Mouse (Mus musculus): Measurements from ENCODE around the gene Kbtbd12. TPM values are rescaled to one million over a fixed set of nuclear protein-coding genes. Genes with fewer than 3 reads are reported as not detected.

Gene Kbtbd12
- polyA plus RNA-seq, 1 experiment from 2014 or later: 1.0 TPM

- Histone ChIP-seq H3K4me1 (replicated peaks; ENCODE audit: control insufficient read depth, insufficient read depth, low read length) (peaks cover 8% of the 10 kb centered on the region; the same call in 1 of the 2 replicates), H3K27ac (ENCODE audit: low read length) (no peak overlapping the region), H3K4me3 (ENCODE audit: low read length) (no peak overlapping the region), H3K36me3 (ENCODE audit: control insufficient read depth, insufficient read depth, low read length) (peaks cover 49% of the 10 kb centered on the region), H3K4me2 (ENCODE audit: low read depth, low read length) (no peak overlapping the region), H3K9me3 (ENCODE audit: control insufficient read depth, low read length) (no peaks in the 10 kb centered on the region), H3K27me3 (ENCODE audit: control insufficient read depth, insufficient read depth, low read depth, low read length) (no peaks in the 10 kb centered on the region), H3K9ac (ENCODE audit: low read length) (no peak overlapping the region)
- no peak for ATAC-seq (ENCODE audit: low read depth)
- 67% methylated on average over 13 of the region's 13 CpGs for WGBS
These were observed 135.4 kb downstream of the Kbtbd12 start for GRCm38 (mm10) chr6:88502030-88502970.

GRCm38 (mm10) chr6:88500405-88500767 is 137.4 kb downstream of the Kbtbd12 start:
- WGBS: 10% methylated on average over 3 of the region's 3 CpGs
- no peak for ATAC-seq (ENCODE audit: low read depth)
- Histone ChIP-seq H3K4me2 (ENCODE audit: low read depth, low read length) (peak overlapping the region; percentile 96), H3K36me3 (ENCODE audit: control insufficient read depth, insufficient read depth, low read length) (peaks cover 43% of the 10 kb centered on the region), H3K27ac (ENCODE audit: low read length) (no peak overlapping the region), H3K4me3 (ENCODE audit: low read length) (peak overlapping the region; percentile 59), H3K27me3 (ENCODE audit: control insufficient read depth, insufficient read depth, low read depth, low read length) (no peaks in the 10 kb centered on the region), H3K9ac (ENCODE audit: low read length) (peak overlapping the region; percentile 66), H3K9me3 (ENCODE audit: control insufficient read depth, low read length) (no peaks in the 10 kb centered on the region), H3K4me1 (replicated peaks; ENCODE audit: control insufficient read depth, insufficient read depth, low read length) (peaks cover 8% of the 10 kb centered on the region; the same call in 1 of the 2 replicates)

GRCm38 (mm10) chr6:88499481-88500404 is 138.0 kb downstream of the Kbtbd12 start:
- WGBS: 2% methylated on average over 76 of the region's 76 CpGs
- Histone ChIP-seq H3K4me2 (ENCODE audit: low read depth, low read length) (peak overlapping the region; percentile 96), H3K4me1 (replicated peaks; ENCODE audit: control insufficient read depth, insufficient read depth, low read length) (peaks cover 8% of the 10 kb centered on the region; the same call in 1 of the 2 replicates), H3K27ac (ENCODE audit: low read length) (no peak overlapping the region), H3K9ac (ENCODE audit: low read length) (peak overlapping the region; percentile 66), H3K27me3 (ENCODE audit: control insufficient read depth, insufficient read depth, low read depth, low read length) (no peaks in the 10 kb centered on the region), H3K4me3 (ENCODE audit: low read length) (peak overlapping the region; percentile 59), H3K36me3 (ENCODE audit: control insufficient read depth, insufficient read depth, low read length) (peaks cover 37% of the 10 kb centered on the region), H3K9me3 (ENCODE audit: control insufficient read depth, low read length) (no peaks in the 10 kb centered on the region)
- ATAC-seq (ENCODE audit: low read depth): peak; percentile 66

Other genes with a start within 250 kb of the Kbtbd12 start
- 30.2 and 38.9 TPM in 2 replicates for gene Eefsec, start 191.4 kb downstream of the Kbtbd12 start, polyA plus RNA-seq (2015; fragmentation: Nextera tagmentation; extraction: Ambion mirVana)
- gene Ruvbl1, start 172.5 kb downstream of the Kbtbd12 start, polyA plus RNA-seq (2015; fragmentation: Nextera tagmentation; extraction: Ambion mirVana): 123 and 127 TPM in 2 replicates
- gene Sec61a1, start 119.0 kb downstream of the Kbtbd12 start, polyA plus RNA-seq (2015; fragmentation: Nextera tagmentation; extraction: Ambion mirVana): 229 and 245 TPM in 2 replicates
- gene Mgll, start 86.5 kb upstream of the Kbtbd12 start, polyA plus RNA-seq (2015; fragmentation: Nextera tagmentation; extraction: Ambion mirVana): 73.2 and 79.8 TPM in 2 replicates
- gene Abtb1, start 204.0 kb upstream of the Kbtbd12 start, polyA plus RNA-seq (2015; fragmentation: Nextera tagmentation; extraction: Ambion mirVana): 49.5 and 50.4 TPM in 2 replicates
- 27.1 and 35.1 TPM in 2 replicates for gene Podxl2, start 237.1 kb upstream of the Kbtbd12 start, polyA plus RNA-seq (2015; fragmentation: Nextera tagmentation; extraction: Ambion mirVana)